Mouse (Mus musculus): ENCODE data around the gene Ptpro. TPM values are rescaled to one million over a fixed set of nuclear protein-coding genes. Genes with fewer than 3 reads are reported as not detected.

Ptpro gene
- polyA plus RNA-seq, 1 experiment = 6.6 TPM

DNA sequence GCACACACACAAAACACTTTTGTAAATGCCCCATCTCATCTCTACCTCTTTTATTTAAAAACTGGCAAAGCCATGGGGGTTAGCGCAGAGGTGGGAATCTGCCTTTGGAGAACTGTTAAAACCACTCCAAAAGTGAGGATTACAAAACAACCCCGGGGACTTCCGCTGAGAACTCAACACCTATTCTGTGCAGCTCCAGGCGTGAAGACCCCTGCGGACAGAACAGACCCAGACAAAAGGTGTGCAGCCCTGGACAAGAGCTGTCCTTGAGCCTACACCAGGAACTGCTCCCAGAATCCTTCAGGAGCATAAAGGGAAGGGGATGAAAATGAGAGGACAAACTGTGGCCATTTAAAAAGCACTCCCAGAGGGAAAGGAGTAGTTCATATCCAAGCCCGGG is 243.1 kb downstream of the Ptpro start:
- no peaks in the 10 kb centered on the region for H3K27me3 ChIP-seq (ENCODE audit: control insufficient read depth, insufficient read depth, low read length)
- no peak overlapping the region for H3K27ac ChIP-seq (ENCODE audit: insufficient read depth, low read length)
- TF ChIP-seq CTCF (IDR thresholded peaks at IDR 0.05; ENCODE audit: borderline replicate concordance, insufficient read depth, low read depth, low read length) = no peak
- TF ChIP-seq POLR2A (IDR thresholded peaks at IDR 0.05; ENCODE audit: borderline replicate concordance, insufficient read depth, low read length) = no peak
- WGBS = 73% methylated on average over 6 of the region's 6 CpGs
- H3K4me3 ChIP-seq (replicated peaks; ENCODE audit: insufficient read depth, low read depth, low read length) = no peak overlapping the region
- H3K4me1 ChIP-seq (ENCODE audit: control insufficient read depth, insufficient read depth, low read length) = peaks cover 21% of the 10 kb centered on the region; the same call in 1 of the 2 replicates
- no peak for DNase-seq

DNA sequence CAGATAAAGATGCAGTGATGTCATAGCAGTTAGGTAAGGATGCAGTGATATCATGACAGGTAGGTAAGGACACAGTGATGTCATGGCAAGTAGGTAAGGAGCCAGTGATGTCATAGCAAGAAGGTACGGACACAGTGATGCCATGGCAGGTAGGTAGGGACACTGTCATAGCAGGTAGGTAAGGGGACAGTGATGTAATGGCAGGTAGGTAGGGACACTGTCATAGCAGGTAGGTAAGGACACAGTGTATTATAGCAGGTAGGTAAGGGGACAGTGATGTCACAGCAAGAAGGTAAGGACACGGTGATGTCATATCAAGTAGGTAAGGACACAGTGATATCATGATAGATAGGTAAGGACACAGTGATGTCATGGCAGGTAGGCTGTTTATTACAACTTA is 244.4 kb downstream of the Ptpro start:
- no peaks in the 10 kb centered on the region for H3K27me3 ChIP-seq (ENCODE audit: control insufficient read depth, insufficient read depth, low read length)
- H3K4me3 ChIP-seq (replicated peaks; ENCODE audit: insufficient read depth, low read depth, low read length) = no peak overlapping the region
- 99% methylated on average over 2 of the region's 2 CpGs for WGBS
- H3K4me1 ChIP-seq (ENCODE audit: control insufficient read depth, insufficient read depth, low read length) = peaks cover 21% of the 10 kb centered on the region; the same call in 1 of the 2 replicates
- no peak overlapping the region for H3K27ac ChIP-seq (ENCODE audit: insufficient read depth, low read length)
- TF ChIP-seq POLR2A (IDR thresholded peaks at IDR 0.05; ENCODE audit: borderline replicate concordance, insufficient read depth, low read length) (no peak), CTCF (IDR thresholded peaks at IDR 0.05; ENCODE audit: borderline replicate concordance, insufficient read depth, low read depth, low read length) (no peak)
- DNase-seq = no peak

DNA sequence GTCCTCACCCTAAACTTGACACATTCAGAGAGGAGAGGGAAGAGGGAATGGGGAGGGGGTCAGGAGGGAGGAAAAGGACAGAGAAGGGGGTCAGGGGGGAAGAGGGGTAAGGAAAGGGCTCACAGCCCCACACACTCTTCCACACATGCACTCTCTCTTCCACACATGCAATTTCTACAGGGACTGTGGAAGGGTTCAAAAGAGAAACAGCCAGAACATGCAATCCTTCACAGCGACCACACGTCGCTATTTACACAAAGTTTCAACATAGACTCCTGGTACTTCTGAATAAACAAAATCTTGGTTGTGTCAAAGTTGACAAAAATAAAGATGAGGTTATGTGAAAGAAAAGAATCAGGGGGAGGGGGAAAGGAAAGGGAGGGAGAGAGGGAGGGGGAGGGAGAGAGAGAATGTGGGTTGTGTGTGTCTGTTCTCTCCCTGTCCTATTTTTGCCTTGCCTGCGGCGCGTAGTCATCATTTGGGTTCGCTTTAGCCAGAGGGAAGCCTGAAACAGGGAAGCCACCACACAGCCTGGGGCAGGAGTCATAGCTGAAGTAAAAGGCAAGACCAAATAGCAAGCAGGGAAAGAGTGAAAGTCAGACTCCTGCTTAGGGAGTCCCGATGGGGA is 245.2 kb downstream of the Ptpro start:
- no peak overlapping the region for H3K27ac ChIP-seq (ENCODE audit: insufficient read depth, low read length)
- no peaks in the 10 kb centered on the region for H3K27me3 ChIP-seq (ENCODE audit: control insufficient read depth, insufficient read depth, low read length)
- peaks cover 13% of the 10 kb centered on the region; the same call in 1 of the 2 replicates for H3K4me1 ChIP-seq (ENCODE audit: control insufficient read depth, insufficient read depth, low read length)
- 82% methylated on average over 8 of the region's 8 CpGs for WGBS
- DNase-seq = no peak
- TF ChIP-seq POLR2A (IDR thresholded peaks at IDR 0.05; ENCODE audit: borderline replicate concordance, insufficient read depth, low read length) (no peak), CTCF (IDR thresholded peaks at IDR 0.05; ENCODE audit: borderline replicate concordance, insufficient read depth, low read depth, low read length) (no peak)
- no peak overlapping the region for H3K4me3 ChIP-seq (replicated peaks; ENCODE audit: insufficient read depth, low read depth, low read length)

DNA sequence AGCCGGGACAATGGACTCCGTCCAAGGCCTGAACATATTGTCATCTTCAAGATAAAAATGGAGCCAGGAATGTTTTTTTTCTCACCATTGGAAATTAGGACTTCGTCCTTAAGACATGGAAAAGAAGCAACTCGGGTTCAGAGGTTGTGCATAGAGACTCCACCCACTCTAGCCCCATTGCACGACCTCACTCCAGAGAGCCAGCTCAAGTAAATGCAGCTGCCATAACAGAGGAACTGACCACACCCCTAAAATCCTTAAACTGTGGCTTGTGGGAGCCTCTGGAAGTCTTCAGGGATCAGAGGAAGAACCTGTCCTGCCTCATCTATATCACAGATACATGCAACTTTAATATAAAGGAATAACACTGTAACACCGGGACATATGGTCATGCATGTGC is 246.7 kb downstream of the Ptpro start:
- TF ChIP-seq POLR2A (IDR thresholded peaks at IDR 0.05; ENCODE audit: borderline replicate concordance, insufficient read depth, low read length) (no peak), CTCF (IDR thresholded peaks at IDR 0.05; ENCODE audit: borderline replicate concordance, insufficient read depth, low read depth, low read length) (no peak)

DNA sequence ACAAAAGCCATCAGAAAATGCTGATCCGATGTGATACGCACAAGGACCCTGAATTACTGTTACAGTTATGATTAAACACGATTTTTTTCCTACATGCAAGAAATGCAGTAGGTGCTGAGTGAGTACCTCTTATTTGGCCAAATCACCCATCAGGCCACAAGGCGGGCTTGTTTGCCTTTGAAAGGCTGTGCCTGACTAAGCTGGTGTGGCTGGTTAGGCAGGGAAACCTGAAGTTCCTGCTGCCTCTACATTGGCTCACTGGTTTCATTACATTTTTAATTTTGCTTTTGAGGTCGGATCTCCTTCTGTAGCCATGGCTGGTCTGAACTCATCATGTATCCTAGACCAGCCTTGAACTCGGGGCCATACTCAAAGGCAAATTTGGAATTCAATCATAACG is 250.9 kb downstream of the Ptpro start:
- no peak for DNase-seq
- Histone ChIP-seq H3K4me3 (replicated peaks; ENCODE audit: insufficient read depth, low read depth, low read length) (no peak overlapping the region), H3K4me1 (ENCODE audit: control insufficient read depth, insufficient read depth, low read length) (0 out of 2 replicates have a peak, but pooled peaks cover 2% of the 10 kb centered on the region), H3K27ac (ENCODE audit: insufficient read depth, low read length) (no peak overlapping the region), H3K27me3 (ENCODE audit: control insufficient read depth, insufficient read depth, low read length) (no peaks in the 10 kb centered on the region)
- WGBS = 92% methylated on average over 7 of the region's 7 CpGs
- no peak for TF ChIP-seq POLR2A (IDR thresholded peaks at IDR 0.05; ENCODE audit: borderline replicate concordance, insufficient read depth, low read length)
- TF ChIP-seq CTCF (IDR thresholded peaks at IDR 0.05; ENCODE audit: borderline replicate concordance, insufficient read depth, low read depth, low read length) = no peak

More for the DNA sequence above, 246.7 kb downstream of the Ptpro start:
- peak in 1 of 2 experiments; percentile 15 for DNase-seq
- Histone ChIP-seq H3K27me3 (ENCODE audit: control insufficient read depth, insufficient read depth, low read length) (no peaks in the 10 kb centered on the region), H3K27ac (ENCODE audit: insufficient read depth, low read length) (no peak overlapping the region), H3K4me3 (replicated peaks; ENCODE audit: insufficient read depth, low read depth, low read length) (no peak overlapping the region), H3K4me1 (ENCODE audit: control insufficient read depth, insufficient read depth, low read length) (peaks cover 5% of the 10 kb centered on the region; the same call in 1 of the 2 replicates)
- 35% methylated on average over 6 of the region's 6 CpGs for WGBS

DNA sequence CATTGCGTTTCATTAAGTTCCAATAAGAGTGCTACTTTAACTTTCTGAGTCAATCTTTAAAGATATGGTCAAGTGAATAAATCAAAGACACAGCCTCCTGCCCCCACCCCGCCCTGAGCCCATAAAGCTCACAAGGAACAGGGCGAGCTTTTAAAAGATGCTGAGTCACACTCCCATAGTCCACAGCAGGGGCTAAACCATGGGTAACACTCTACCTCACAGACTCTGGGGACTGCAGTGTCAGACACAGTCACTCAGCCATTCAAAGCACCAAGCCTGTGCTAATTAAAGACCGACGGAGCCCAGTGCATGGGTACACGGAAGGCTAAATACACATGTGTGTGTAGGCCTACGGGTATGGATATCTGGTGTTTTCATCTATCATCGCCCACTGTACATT is 251.3 kb downstream of the Ptpro start:
- WGBS = 89% methylated on average over 8 of the region's 8 CpGs
- TF ChIP-seq POLR2A (IDR thresholded peaks at IDR 0.05; ENCODE audit: borderline replicate concordance, insufficient read depth, low read length) (no peak), CTCF (IDR thresholded peaks at IDR 0.05; ENCODE audit: borderline replicate concordance, insufficient read depth, low read depth, low read length) (no peak)
- DNase-seq = no peak
- H3K27me3 ChIP-seq (ENCODE audit: control insufficient read depth, insufficient read depth, low read length) = no peaks in the 10 kb centered on the region
- no peak overlapping the region for H3K27ac ChIP-seq (ENCODE audit: insufficient read depth, low read length)
- 0 out of 2 replicates have a peak, but pooled peaks cover 2% of the 10 kb centered on the region for H3K4me1 ChIP-seq (ENCODE audit: control insufficient read depth, insufficient read depth, low read length)
- no peak overlapping the region for H3K4me3 ChIP-seq (replicated peaks; ENCODE audit: insufficient read depth, low read depth, low read length)

DNA sequence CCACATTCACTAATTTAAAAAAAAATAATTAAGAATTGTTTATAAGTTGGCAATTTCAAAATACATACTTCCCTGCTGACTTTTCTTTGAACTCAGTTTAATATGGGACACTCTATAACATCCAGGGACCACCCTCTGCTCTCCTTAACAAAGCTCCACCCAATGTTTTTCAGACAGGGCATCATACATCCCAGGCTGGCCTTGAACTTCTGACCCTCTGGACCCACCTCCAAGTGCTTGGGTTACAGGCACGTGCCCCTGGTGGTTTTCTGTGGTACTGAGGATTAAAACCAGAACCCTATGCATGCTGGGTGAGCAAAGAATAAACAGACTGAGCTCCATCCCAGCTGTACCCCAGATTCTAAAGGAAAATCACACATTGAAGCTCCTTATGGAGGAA is 251.9 kb downstream of the Ptpro start:
- TF ChIP-seq CTCF (IDR thresholded peaks at IDR 0.05; ENCODE audit: borderline replicate concordance, insufficient read depth, low read depth, low read length) (no peak), POLR2A (IDR thresholded peaks at IDR 0.05; ENCODE audit: borderline replicate concordance, insufficient read depth, low read length) (no peak)
- 59% methylated on average over 1 of the region's 1 CpGs for WGBS
- no peaks in the 10 kb centered on the region for H3K4me1 ChIP-seq (ENCODE audit: control insufficient read depth, insufficient read depth, low read length)
- H3K27me3 ChIP-seq (ENCODE audit: control insufficient read depth, insufficient read depth, low read length) = no peaks in the 10 kb centered on the region
- H3K27ac ChIP-seq (ENCODE audit: insufficient read depth, low read length) = no peak overlapping the region
- DNase-seq = no peak
- no peak overlapping the region for H3K4me3 ChIP-seq (replicated peaks; ENCODE audit: insufficient read depth, low read depth, low read length)

DNA sequence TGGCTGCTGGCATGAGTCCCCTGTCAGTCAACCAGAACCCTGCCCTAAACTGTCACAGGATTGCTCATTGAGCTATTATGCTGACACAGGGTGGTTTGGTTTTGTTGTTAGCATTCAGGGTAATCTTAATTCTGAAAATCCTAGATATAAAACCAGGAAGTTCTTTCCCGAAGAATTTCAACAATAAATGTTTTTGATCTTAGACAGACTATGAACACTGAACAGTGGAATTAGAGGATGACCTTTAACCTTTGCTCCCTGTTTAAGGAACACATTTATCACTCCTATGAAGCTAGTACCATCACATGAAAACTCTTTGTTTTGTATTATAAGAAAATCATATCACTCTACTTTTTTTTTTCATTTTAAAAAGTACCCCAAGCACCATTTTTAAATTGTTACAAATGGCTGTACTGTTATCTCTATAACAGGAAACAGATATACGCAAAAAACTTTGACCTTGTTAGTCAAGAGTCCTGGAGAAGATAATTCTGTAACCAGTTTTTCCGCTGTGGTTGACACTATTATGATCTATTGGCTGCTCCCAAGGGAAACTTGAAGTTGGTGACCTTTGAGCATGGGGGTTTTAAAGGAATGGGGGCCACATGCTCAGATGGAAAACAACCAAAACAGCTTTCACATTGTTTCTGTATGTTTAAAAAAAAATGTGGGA is 253.6 kb downstream of the Ptpro start:
- DNase-seq = no peak
- Histone ChIP-seq H3K4me1 (ENCODE audit: control insufficient read depth, insufficient read depth, low read length) (no peaks in the 10 kb centered on the region), H3K27me3 (ENCODE audit: control insufficient read depth, insufficient read depth, low read length) (no peaks in the 10 kb centered on the region), H3K27ac (ENCODE audit: insufficient read depth, low read length) (no peak overlapping the region), H3K4me3 (replicated peaks; ENCODE audit: insufficient read depth, low read depth, low read length) (no peak overlapping the region)
- TF ChIP-seq CTCF (IDR thresholded peaks at IDR 0.05; ENCODE audit: borderline replicate concordance, insufficient read depth, low read depth, low read length) (no peak), POLR2A (IDR thresholded peaks at IDR 0.05; ENCODE audit: borderline replicate concordance, insufficient read depth, low read length) (no peak)
- 92% methylated on average over 3 of the region's 3 CpGs for WGBS

All from cerebellum, adult 2 months (tissue).